Comparison of ENCODE assay signal across 8 mouse cellular contexts in the genomic region with DNA sequence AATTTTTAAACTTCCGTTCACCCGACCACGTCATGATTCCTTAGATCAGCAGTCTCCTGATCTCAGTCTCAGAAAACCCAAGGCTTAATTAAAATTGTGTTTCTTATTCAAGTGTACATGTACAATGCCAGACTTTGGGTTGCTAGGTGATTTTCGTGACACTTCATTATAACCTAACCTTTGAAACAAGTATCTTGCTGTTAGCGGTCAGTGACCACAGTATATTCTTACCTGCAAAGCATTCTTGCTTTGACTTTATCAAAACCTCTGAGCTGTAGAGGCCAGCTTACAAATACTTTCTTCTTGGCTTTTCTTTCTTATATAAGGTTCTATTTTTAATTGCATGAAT. TPM values are rescaled to one million over a fixed set of nuclear protein-coding genes. Genes with fewer than 3 reads are reported as not detected.
DNase-seq lines count a peak whose midpoint lies in the region; ATAC-seq and TF ChIP-seq lines count a peak whose summit lies in the region.

No protein-coding gene starts in this region.

- ATAC-seq in forebrain, embryonic 15.5 days (replicated peaks): no peak
- ATAC-seq in liver, embryonic 13.5 days (ENCODE audit: low read depth): no peak

- peaks cover 29% of the 10 kb centered on the region for H3K4me1 ChIP-seq in forebrain, embryonic 15.5 days
- peaks cover 30% of the 10 kb centered on the region for H3K4me1 ChIP-seq in liver, embryonic 13.5 days (replicated peaks)

- H3K4me3 ChIP-seq in gastrocnemius, adult 2 months: peak overlapping the region; percentile 94
- H3K4me3 ChIP-seq in C2C12 (ENCODE audit: insufficient read depth, poor library complexity, severe bottlenecking): peak overlapping the region; percentile 28
- H3K4me3 ChIP-seq in forebrain, embryonic 15.5 days: peak overlapping the region; percentile 82
- H3K4me3 ChIP-seq in liver, embryonic 13.5 days (replicated peaks): peak overlapping the region; percentile 89

- no peaks in the 10 kb centered on the region for H3K27me3 ChIP-seq in C2C12 (ENCODE audit: control insufficient read depth, insufficient read depth, insufficient read length)
- no peaks in the 10 kb centered on the region for H3K27me3 ChIP-seq in forebrain, embryonic 15.5 days
- H3K27me3 ChIP-seq in liver, embryonic 13.5 days: no peaks in the 10 kb centered on the region

- H3K9me3 ChIP-seq in forebrain, embryonic 15.5 days: no peaks in the 10 kb centered on the region
- no peaks in the 10 kb centered on the region for H3K9me3 ChIP-seq in liver, embryonic 13.5 days (replicated peaks)

- peaks cover 2% of the 10 kb centered on the region for H3K36me3 ChIP-seq in C2C12 (ENCODE audit: control insufficient read depth, insufficient read depth)
- no peaks in the 10 kb centered on the region; the same call in 1 of the 2 replicates for H3K36me3 ChIP-seq in forebrain, embryonic 15.5 days
- H3K36me3 ChIP-seq in liver, embryonic 13.5 days: peaks cover 4% of the 10 kb centered on the region; the same call in 1 of the 2 replicates

- peak overlapping the region; percentile 87; the same call in 1 of the 2 replicates for H3K27ac ChIP-seq in gastrocnemius, adult 2 months
- H3K27ac ChIP-seq in forebrain, embryonic 15.5 days (replicated peaks): peak overlapping the region; percentile 96
- 0 out of 2 replicates have a peak overlapping the region, but pooled peaks have one; percentile 51 for H3K27ac ChIP-seq in liver, embryonic 13.5 days

- intact Hi-C loops in gastrocnemius, adult 2 months (cut with DNase I): loop anchor here (5.0 to 10.0 kb wide), 3 partner anchors 111 to 522 kb away; partner anchors contain the start of gene Elmod2
- intact Hi-C loops in gastrocnemius, postnatal 36 days (cut with DNase I): loop anchor here (10.0 kb wide), 1 partner anchor 122 kb away; the partner anchor contains the start of gene Ndufb7

- WGBS in forebrain, embryonic 15.5 days: 21% methylated on average over 5 of the region's 5 CpGs
- WGBS in liver, embryonic 13.5 days (ENCODE audit: insufficient replicate concordance): 33% methylated on average over 5 of the region's 5 CpGs

- peak overlapping the region; percentile 18 for H3ac ChIP-seq in C2C12 (ENCODE audit: control insufficient read depth, insufficient read length, low read depth)

- peak overlapping the region; percentile 59 for H3K9ac ChIP-seq in forebrain, embryonic 15.5 days (replicated peaks)
- H3K9ac ChIP-seq in liver, embryonic 13.5 days: peak overlapping the region; percentile 58; the same call in 1 of the 2 replicates

- H3K79me3 ChIP-seq in C2C12 (ENCODE audit: low read depth): peaks cover 15% of the 10 kb centered on the region

- DNase-seq in gastrocnemius, adult 2 months: no peak
- DNase-seq in gastrocnemius, postnatal 36 days: no peak
- DNase-seq in liver, embryonic 13.5 days: no peak
- DNase-seq in spleen, postnatal 36 days (ENCODE audit: low spot score in 2 of 2): no peak
- DNase-seq in thymus, postnatal 10 days (ENCODE audit: low spot score in 2 of 2): no peak
- no peak for DNase-seq in right cerebral cortex, postnatal 10 days (ENCODE audit: low spot score in 2 of 2)

- TF ChIP-seq CTCF in gastrocnemius, adult 2 months (IDR thresholded peaks at IDR 0.05): no peak
- no peak for TF ChIP-seq CTCF in C2C12 (IDR thresholded peaks at IDR 0.05; ENCODE audit: control insufficient read depth, insufficient read depth, insufficient read length)

- H3K79me2 ChIP-seq in C2C12 (ENCODE audit: control insufficient read depth, insufficient read depth): peaks cover 24% of the 10 kb centered on the region

- H3K4me2 ChIP-seq in forebrain, embryonic 15.5 days (replicated peaks): peak overlapping the region; percentile 57
- peak overlapping the region; percentile 80 for H3K4me2 ChIP-seq in liver, embryonic 13.5 days

TF ChIP-seq in C2C12, 6 proteins besides CTCF, POLR2A, EP300 and RAD21:
- TF ChIP-seq FOSL1 (IDR thresholded peaks at IDR 0.05; ENCODE audit: insufficient read depth, low read length, poor library complexity, severe bottlenecking) (no peak), USF1 (IDR thresholded peaks at IDR 0.05; ENCODE audit: low read depth) (no peak), MAX (IDR thresholded peaks at IDR 0.05) (no peak), CEBPB (IDR thresholded peaks at IDR 0.05; ENCODE audit: low read depth) (no peak), MYOG (IDR thresholded peaks at IDR 0.05; ENCODE audit: control insufficient read depth, extremely low read depth, insufficient read length) (no peak), MYOD1 (IDR thresholded peaks at IDR 0.05; ENCODE audit: control insufficient read depth, insufficient read length, low read depth) (no peak)

RNA-seq across cellular contexts. Expression of gene Scoc, which starts 15.2 kb away (rescaled TPM):
- 10 to 100 TPM; 48.8 to 58.5 TPM for total RNA-seq in gastrocnemius, adult 2 months (2021)
- 10 to 100 TPM; 46.5 to 46.8 TPM for total RNA-seq in gastrocnemius, postnatal 36 days (2021)
- polyA plus RNA-seq in C2C12 (2012; fragmentation: generic; extraction: Trizol): 41.6 TPM
- 208 and 220 TPM in 2 replicates for polyA plus RNA-seq in forebrain, embryonic 15.5 days (2015; fragmentation: Nextera tagmentation; extraction: Ambion mirVana)
- 75.5 and 95.5 TPM in 2 replicates for polyA plus RNA-seq in liver, embryonic 13.5 days (2015; fragmentation: Nextera tagmentation; extraction: Ambion mirVana)

RNA-seq across cellular contexts. Expression of gene Clgn, which starts 53.4 kb away (rescaled TPM):
- not detected for total RNA-seq in gastrocnemius, adult 2 months (2021)
- not detected for total RNA-seq in gastrocnemius, postnatal 36 days (2021)
- polyA plus RNA-seq in C2C12 (2012; fragmentation: generic; extraction: Trizol): not detected
- 6.2 and 6.3 TPM in 2 replicates for polyA plus RNA-seq in forebrain, embryonic 15.5 days (2015; fragmentation: Nextera tagmentation; extraction: Ambion mirVana)
- polyA plus RNA-seq in liver, embryonic 13.5 days (2015; fragmentation: Nextera tagmentation; extraction: Ambion mirVana): 0.38 and 0.58 TPM in 2 replicates

Comparison
In these comparisons a context has a peak if more than half of its experiments do, and no peak if none do; other contexts are left out.
1. H3K4me3 ChIP-seq: peak in every context shown above with its lines; median percentile 94 in gastrocnemius, adult 2 months; 89 in liver, embryonic 13.5 days; 82 in forebrain, embryonic 15.5 days; 28 in C2C12.